Mouse (Mus musculus) hindbrain, embryonic 11.5 days (tissue): ENCODE results near the gene Ica1l. TPM values are rescaled to one million over a fixed set of nuclear protein-coding genes. Genes with fewer than 3 reads are reported as not detected.

ENCODE experiments used
- ATAC-seq: fragments of 200-750 bp; cut with Nextera tagmentation; 2 replicates; pipeline ENCODE4 v1.8.0; 2017; ENCODE audit warnings: mild to moderate bottlenecking, moderate TSS enrichment, moderate library complexity; ENCODE audit not compliant: low FRiP score
- DNase-seq: peaks from one replicate; pipeline ENCODE4 v3.0.0-alpha.2; 2015; ENCODE audit warnings: low spot score
- H3K27ac ChIP-seq: fragments of 300-500 bp; sonication (generic); 2 replicates; pipeline ENCODE4 v1.5.1; 2014; ENCODE audit warnings: mild to moderate bottlenecking, low read depth, low read length
- H3K27me3 ChIP-seq: fragments of 300-500 bp; sonication (generic); 2 replicates; pipeline ENCODE4 v1.6.1; 2014; ENCODE audit warnings: mild to moderate bottlenecking, low read length, moderate library complexity, mixed read lengths; ENCODE audit not compliant: control insufficient read depth, insufficient read depth
- H3K36me3 ChIP-seq: fragments of 300-500 bp; sonication (generic); 2 replicates; pipeline ENCODE4 v1.6.1; 2014; ENCODE audit warnings: mild to moderate bottlenecking, low read length, moderate library complexity, mixed read lengths; ENCODE audit not compliant: control insufficient read depth, insufficient read depth
- H3K4me1 ChIP-seq: fragments of 300-500 bp; sonication (generic); replicated peaks from 2 replicates; pipeline ENCODE4 v1.6.1; 2014; ENCODE audit warnings: low read length, mixed read lengths; ENCODE audit not compliant: control insufficient read depth, insufficient read depth
- H3K4me2 ChIP-seq: fragments of 300-500 bp; sonication (generic); replicated peaks from 2 replicates; pipeline ENCODE4 v1.6.1; 2014; ENCODE audit warnings: mild to moderate bottlenecking, low read depth, low read length
- H3K4me3 ChIP-seq: fragments of 300-500 bp; sonication (generic); 2 replicates; pipeline ENCODE4 v1.5.1; 2014; ENCODE audit warnings: low read depth, low read length
- H3K9ac ChIP-seq: fragments of 300-500 bp; sonication (generic); 2 replicates; pipeline ENCODE4 v1.6.1; 2014; ENCODE audit warnings: low read depth, low read length
- H3K9me3 ChIP-seq: fragments of 300-500 bp; sonication (generic); 2 replicates; pipeline ENCODE4 v1.6.1; 2016; ENCODE audit warnings: low read length; ENCODE audit not compliant: control insufficient read depth
- WGBS: fragments of 180-500 bp; shearing (Covaris S2); extraction: QIAGEN DNeasy Blood & Tissue Kit; methylation state at CpG from one replicate; pipeline ENCODE4 v1.1.7; 2014; 5-methylcytosine and 5-hydroxymethylcytosine counted together
- polyA plus RNA-seq: library from polyadenylated mRNA; unstranded; fragments of >200 nt; fragmentation: Nextera tagmentation; extraction: Ambion mirVana; gene quantifications from 2 replicates; pipeline ENCODE4 v1.2.1, GENCODE M21; 2014

Ica1l gene
- polyA plus RNA-seq, 1 experiment from 2014 or later, result 4.5 TPM

GRCm38 (mm10) chr1:59997352-59997751 lies 45.6 kb downstream of the Ica1l start:
- Histone ChIP-seq H3K4me3 (no peak overlapping the region), H3K4me1 (no peaks in the 10 kb centered on the region), H3K36me3 (no peaks in the 10 kb centered on the region), H3K4me2 (no peak overlapping the region), H3K27ac (no peak overlapping the region), H3K9me3 (no peaks in the 10 kb centered on the region), H3K9ac (no peak overlapping the region), H3K27me3 (no peaks in the 10 kb centered on the region)
- no peak for DNase-seq
- ATAC-seq, result no peak
- WGBS, result 71% methylated on average over 5 of the region's 5 CpGs

- Histone ChIP-seq H3K27me3 (no peaks in the 10 kb centered on the region), H3K4me1 (no peaks in the 10 kb centered on the region), H3K36me3 (no peaks in the 10 kb centered on the region), H3K9ac (no peak overlapping the region), H3K4me3 (no peak overlapping the region), H3K27ac (no peak overlapping the region), H3K9me3 (no peaks in the 10 kb centered on the region), H3K4me2 (no peak overlapping the region)
- no peak for DNase-seq
- 49% methylated on average over 3 of the region's 3 CpGs for WGBS
- ATAC-seq, result no peak
These were observed 47.3 kb downstream of the Ica1l start for GRCm38 (mm10) chr1:59995646-59996045.

GRCm38 (mm10) chr1:59987399-59988040 lies 55.5 kb downstream of the Ica1l start:
- no peaks in the 10 kb centered on the region for H3K36me3 ChIP-seq

GRCm38 (mm10) chr1:59986626-59987025 lies 56.4 kb downstream of the Ica1l start:
- DNase-seq, result no peak
- no peaks in the 10 kb centered on the region for H3K9me3 ChIP-seq
- H3K4me2 ChIP-seq, result no peak overlapping the region

More at GRCm38 (mm10) chr1:59987399-59988040, 55.5 kb downstream of the Ica1l start:
- Histone ChIP-seq H3K9ac (no peak overlapping the region), H3K4me1 (no peaks in the 10 kb centered on the region), H3K4me3 (no peak overlapping the region), H3K27me3 (no peaks in the 10 kb centered on the region), H3K4me2 (no peak overlapping the region), H3K27ac (no peak overlapping the region), H3K9me3 (no peaks in the 10 kb centered on the region)
- WGBS, result over 99% methylated on average over 3 of the region's 3 CpGs
- ATAC-seq (no peak), DNase-seq (no peak)

DNA sequence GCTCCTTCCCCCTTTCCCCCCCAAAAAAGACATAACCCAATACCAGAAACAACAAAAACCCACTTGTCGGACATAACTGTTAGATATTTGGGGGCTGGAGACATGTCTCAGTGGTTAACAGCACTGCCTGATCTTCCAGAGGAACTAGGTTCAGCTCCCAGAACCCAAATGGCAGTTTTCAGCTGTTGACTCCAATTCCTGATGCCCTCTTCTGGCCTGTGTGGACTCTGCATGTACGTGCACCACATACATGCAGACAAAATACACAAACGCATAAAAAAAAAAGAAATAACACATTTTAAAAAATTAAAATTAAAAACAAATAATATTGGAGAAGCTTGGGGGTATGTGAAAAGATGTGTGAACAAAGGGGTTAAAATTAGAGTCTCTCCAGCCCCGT lies 75.7 kb downstream of the Ica1l start:
- Histone ChIP-seq H3K4me3 (no peak overlapping the region), H3K27me3 (no peaks in the 10 kb centered on the region), H3K4me1 (no peaks in the 10 kb centered on the region), H3K4me2 (no peak overlapping the region), H3K9me3 (no peaks in the 10 kb centered on the region), H3K27ac (no peak overlapping the region), H3K9ac (no peak overlapping the region), H3K36me3 (no peaks in the 10 kb centered on the region)
- WGBS, result 86% methylated on average over 4 of the region's 4 CpGs
- DNase-seq, result peak; percentile 27
- no peak for ATAC-seq

More at GRCm38 (mm10) chr1:59986626-59987025, 56.4 kb downstream of the Ica1l start:
- H3K9ac ChIP-seq, result no peak overlapping the region
- no peaks in the 10 kb centered on the region for H3K4me1 ChIP-seq
- H3K27ac ChIP-seq, result no peak overlapping the region
- ATAC-seq, result no peak
- no peaks in the 10 kb centered on the region for H3K27me3 ChIP-seq
- H3K36me3 ChIP-seq, result peaks cover 3% of the 10 kb centered on the region; the same call in 1 of the 2 replicates
- H3K4me3 ChIP-seq, result no peak overlapping the region

DNA sequence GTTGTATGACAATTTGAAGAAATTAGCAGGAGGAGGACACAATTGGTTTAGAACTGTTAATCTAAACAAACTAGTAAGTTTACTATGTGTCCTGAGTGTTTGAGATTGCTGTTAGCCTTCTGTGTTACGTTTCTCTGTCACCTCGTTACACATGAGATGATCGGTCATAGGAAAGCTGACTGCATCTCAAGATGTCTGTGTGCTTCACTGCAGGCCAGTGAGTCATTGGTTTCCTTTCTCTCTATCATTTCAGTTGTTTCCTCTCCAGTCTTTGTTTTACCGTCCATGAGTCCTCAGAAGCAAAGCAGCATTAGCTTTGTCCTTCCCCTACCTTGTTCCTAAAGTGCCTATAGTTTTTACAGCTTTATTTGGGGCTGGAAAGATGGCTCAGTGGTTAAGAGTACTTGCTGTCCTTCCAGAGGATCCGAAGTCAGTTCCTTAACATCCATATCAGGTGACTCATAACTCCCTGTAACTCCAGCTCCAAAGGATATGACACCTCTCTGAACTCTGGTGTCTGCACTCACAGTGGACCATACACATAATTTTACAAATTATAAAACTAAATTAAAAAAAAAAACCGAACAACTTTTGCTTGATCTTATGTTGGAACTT lies 76.7 kb downstream of the Ica1l start:
- ATAC-seq (no peak), DNase-seq (no peak)
- Histone ChIP-seq H3K4me2 (no peak overlapping the region), H3K9me3 (no peaks in the 10 kb centered on the region), H3K27me3 (no peaks in the 10 kb centered on the region), H3K36me3 (no peaks in the 10 kb centered on the region), H3K9ac (no peak overlapping the region), H3K4me3 (no peak overlapping the region), H3K27ac (no peak overlapping the region), H3K4me1 (no peaks in the 10 kb centered on the region)
- WGBS, result 88% methylated on average over 6 of the region's 6 CpGs

- no peak for ATAC-seq
- Histone ChIP-seq H3K4me2 (no peak overlapping the region), H3K27ac (no peak overlapping the region), H3K27me3 (no peaks in the 10 kb centered on the region), H3K36me3 (no peaks in the 10 kb centered on the region), H3K4me3 (no peak overlapping the region), H3K4me1 (no peaks in the 10 kb centered on the region), H3K9ac (no peak overlapping the region), H3K9me3 (no peaks in the 10 kb centered on the region)
- no peak for DNase-seq
- WGBS, result 97% methylated on average over 1 of the region's 1 CpGs
These were observed 83.0 kb downstream of the Ica1l start for GRCm38 (mm10) chr1:59959941-59960340.

DNA sequence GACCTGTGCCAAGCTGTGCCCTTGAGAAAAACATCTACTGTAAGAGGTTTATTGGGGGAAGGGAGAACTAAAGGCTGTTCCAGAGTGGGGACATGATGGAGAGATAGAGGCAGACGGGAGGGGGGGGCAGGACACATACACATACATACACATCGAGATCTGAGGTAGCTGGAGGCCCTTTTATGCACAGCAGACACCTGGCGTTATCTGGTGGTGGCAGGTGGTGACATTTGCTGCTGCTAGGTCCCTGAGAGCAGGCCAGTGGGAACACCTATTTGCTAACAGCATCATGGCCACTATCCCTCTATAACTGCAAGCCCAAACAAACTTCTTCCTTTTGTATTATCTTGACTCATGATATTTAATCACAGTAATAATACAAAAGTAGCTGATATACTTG lies 85.8 kb downstream of the Ica1l start:
- Histone ChIP-seq H3K36me3 (no peaks in the 10 kb centered on the region), H3K4me1 (no peaks in the 10 kb centered on the region), H3K9me3 (no peaks in the 10 kb centered on the region), H3K27me3 (no peaks in the 10 kb centered on the region), H3K9ac (no peak overlapping the region), H3K4me3 (no peak overlapping the region), H3K27ac (no peak overlapping the region), H3K4me2 (no peak overlapping the region)
- 83% methylated on average over 3 of the region's 3 CpGs for WGBS
- ATAC-seq, result no peak
- DNase-seq, result no peak

DNA sequence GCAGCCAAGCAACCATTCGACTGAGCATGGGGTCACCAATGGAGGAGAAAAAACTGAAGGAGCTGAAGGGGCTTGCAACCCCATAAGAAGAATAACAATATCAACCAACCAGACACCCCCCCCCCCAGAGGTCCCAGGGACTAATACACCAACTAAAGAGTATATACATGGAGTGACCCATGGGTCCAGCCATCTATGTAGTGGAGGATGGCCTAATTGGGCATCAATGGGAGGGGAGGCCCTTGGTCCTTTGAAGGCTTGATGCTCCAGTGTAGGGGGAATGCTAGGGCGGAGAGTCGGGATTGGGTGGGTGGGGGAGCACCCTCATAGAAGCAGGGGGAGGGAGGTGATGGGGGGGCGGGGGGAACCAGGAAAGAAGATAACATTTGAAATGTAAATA lies 95.5 kb downstream of the Ica1l start:
- ATAC-seq (no peak), DNase-seq (no peak)
- Histone ChIP-seq H3K27me3 (no peaks in the 10 kb centered on the region), H3K27ac (no peak overlapping the region), H3K4me1 (no peaks in the 10 kb centered on the region), H3K4me2 (no peak overlapping the region), H3K9ac (no peak overlapping the region), H3K4me3 (no peak overlapping the region), H3K9me3 (no peaks in the 10 kb centered on the region), H3K36me3 (no peaks in the 10 kb centered on the region)
- WGBS, result 100% methylated on average over 4 of the region's 4 CpGs
